Mouse (Mus musculus): Measurements from ENCODE around the gene Abca6. TPM values are rescaled to one million over a fixed set of nuclear protein-coding genes. Genes with fewer than 3 reads are reported as not detected.

Gene Abca6
- polyA plus RNA-seq, 1 experiment = not detected

DNA sequence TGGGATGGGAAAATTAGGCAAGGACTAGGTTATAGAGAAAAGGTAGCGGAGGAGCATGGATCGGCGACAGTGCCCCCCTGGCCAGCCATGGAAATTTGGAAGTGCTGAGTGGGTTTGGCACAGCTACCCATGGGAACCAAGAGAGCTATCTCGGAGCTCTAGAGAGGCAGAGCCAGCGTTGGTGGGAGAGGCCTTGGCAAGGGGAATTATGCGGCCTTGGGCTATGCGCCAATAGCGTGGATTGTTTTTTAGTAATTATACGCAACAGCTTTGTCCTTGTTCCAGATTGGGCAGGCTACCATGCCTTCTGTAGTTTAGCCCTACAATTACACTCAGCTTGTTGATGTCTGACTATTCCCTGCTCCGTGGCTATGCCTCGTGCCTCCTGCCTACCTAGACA lies 15.2 kb upstream of the Abca6 start:
- TF ChIP-seq CTCF (IDR thresholded peaks at IDR 0.05; ENCODE audit: control insufficient read depth, insufficient read depth, insufficient read length) (no peak), MAX (IDR thresholded peaks at IDR 0.05) (no peak), USF1 (IDR thresholded peaks at IDR 0.05; ENCODE audit: low read depth) (no peak), FOSL1 (IDR thresholded peaks at IDR 0.05; ENCODE audit: insufficient read depth, low read length, poor library complexity, severe bottlenecking) (no peak), CEBPB (IDR thresholded peaks at IDR 0.05; ENCODE audit: low read depth) (no peak), MYOG (IDR thresholded peaks at IDR 0.05; ENCODE audit: control insufficient read depth, extremely low read depth, insufficient read length) (no peak), MYOD1 (IDR thresholded peaks at IDR 0.05; ENCODE audit: control insufficient read depth, insufficient read length, low read depth) (no peak)
- no peaks in the 10 kb centered on the region for H3K27me3 ChIP-seq (ENCODE audit: control insufficient read depth, insufficient read depth, insufficient read length)

DNA sequence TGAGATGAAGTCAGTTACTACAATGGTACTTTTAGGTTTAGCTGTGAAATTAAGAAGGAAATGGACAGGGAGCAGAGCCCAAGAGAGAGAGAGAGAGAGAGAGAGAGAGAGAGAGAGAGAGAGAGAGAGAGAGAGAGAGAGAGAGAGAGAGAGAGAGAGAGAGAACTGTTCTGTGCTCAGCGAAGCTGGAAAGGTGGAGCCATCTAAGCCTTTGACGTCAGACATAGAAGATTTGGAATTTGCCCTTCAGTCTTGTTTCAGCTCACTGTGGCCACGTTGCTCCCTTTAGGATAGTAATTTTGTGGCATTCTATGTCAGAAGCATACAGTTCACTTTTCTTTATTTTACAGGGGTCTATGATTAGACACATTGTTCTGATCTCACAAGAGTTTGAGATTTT lies 10.3 kb upstream of the Abca6 start:
- no peaks in the 10 kb centered on the region for H3K79me2 ChIP-seq (ENCODE audit: control insufficient read depth, insufficient read depth)
- H3K79me3 ChIP-seq (ENCODE audit: low read depth) = no peaks in the 10 kb centered on the region
- H3ac ChIP-seq (ENCODE audit: control insufficient read depth, insufficient read length, low read depth) = no peak overlapping the region
- H3K27me3 ChIP-seq (ENCODE audit: control insufficient read depth, insufficient read depth, insufficient read length) = no peaks in the 10 kb centered on the region
- H3K36me3 ChIP-seq (ENCODE audit: control insufficient read depth, insufficient read depth) = no peaks in the 10 kb centered on the region
- TF ChIP-seq MYOD1 (IDR thresholded peaks at IDR 0.05; ENCODE audit: control insufficient read depth, insufficient read length, low read depth) (no peak), USF1 (IDR thresholded peaks at IDR 0.05; ENCODE audit: low read depth) (no peak), FOSL1 (IDR thresholded peaks at IDR 0.05; ENCODE audit: insufficient read depth, low read length, poor library complexity, severe bottlenecking) (no peak), CTCF (IDR thresholded peaks at IDR 0.05; ENCODE audit: control insufficient read depth, insufficient read depth, insufficient read length) (no peak), MYOG (IDR thresholded peaks at IDR 0.05; ENCODE audit: control insufficient read depth, extremely low read depth, insufficient read length) (no peak), MAX (IDR thresholded peaks at IDR 0.05) (no peak), CEBPB (IDR thresholded peaks at IDR 0.05; ENCODE audit: low read depth) (no peak)
- no peak overlapping the region for H3K4me3 ChIP-seq (ENCODE audit: insufficient read depth, poor library complexity, severe bottlenecking)

More for the DNA sequence above, 15.2 kb upstream of the Abca6 start:
- Histone ChIP-seq H3ac (ENCODE audit: control insufficient read depth, insufficient read length, low read depth) (no peak overlapping the region), H3K4me3 (ENCODE audit: insufficient read depth, poor library complexity, severe bottlenecking) (no peak overlapping the region), H3K79me2 (ENCODE audit: control insufficient read depth, insufficient read depth) (no peaks in the 10 kb centered on the region), H3K79me3 (ENCODE audit: low read depth) (no peaks in the 10 kb centered on the region), H3K36me3 (ENCODE audit: control insufficient read depth, insufficient read depth) (no peaks in the 10 kb centered on the region)

DNA sequence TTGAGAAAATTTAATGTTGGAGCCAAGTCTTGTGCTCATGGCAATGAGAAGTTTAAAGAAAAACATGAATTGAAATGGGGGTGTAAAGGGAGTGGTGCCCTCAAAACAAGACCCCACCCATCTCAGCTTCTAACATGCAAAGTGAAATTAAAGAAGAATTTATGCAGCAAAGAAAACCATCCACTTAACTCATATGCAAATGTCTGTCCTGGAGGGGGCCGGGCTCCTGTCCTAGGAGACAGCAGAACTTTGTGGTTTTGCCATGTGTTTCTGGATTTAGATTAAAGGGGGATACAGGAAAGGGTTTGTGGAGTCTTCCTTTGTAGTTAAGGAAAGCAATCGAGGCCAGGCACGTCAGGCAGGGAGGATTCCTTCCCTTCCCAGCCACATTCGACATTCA lies 6.3 kb upstream of the Abca6 start:
- Histone ChIP-seq H3K79me3 (ENCODE audit: low read depth) (no peaks in the 10 kb centered on the region), H3K36me3 (ENCODE audit: control insufficient read depth, insufficient read depth) (no peaks in the 10 kb centered on the region), H3K27me3 (ENCODE audit: control insufficient read depth, insufficient read depth, insufficient read length) (no peaks in the 10 kb centered on the region), H3ac (ENCODE audit: control insufficient read depth, insufficient read length, low read depth) (no peak overlapping the region), H3K79me2 (ENCODE audit: control insufficient read depth, insufficient read depth) (no peaks in the 10 kb centered on the region), H3K4me3 (ENCODE audit: insufficient read depth, poor library complexity, severe bottlenecking) (no peak overlapping the region)
- TF ChIP-seq CTCF (IDR thresholded peaks at IDR 0.05; ENCODE audit: control insufficient read depth, insufficient read depth, insufficient read length) (no peak), MAX (IDR thresholded peaks at IDR 0.05) (no peak), FOSL1 (IDR thresholded peaks at IDR 0.05; ENCODE audit: insufficient read depth, low read length, poor library complexity, severe bottlenecking) (no peak), MYOD1 (IDR thresholded peaks at IDR 0.05; ENCODE audit: control insufficient read depth, insufficient read length, low read depth) (no peak)

DNA sequence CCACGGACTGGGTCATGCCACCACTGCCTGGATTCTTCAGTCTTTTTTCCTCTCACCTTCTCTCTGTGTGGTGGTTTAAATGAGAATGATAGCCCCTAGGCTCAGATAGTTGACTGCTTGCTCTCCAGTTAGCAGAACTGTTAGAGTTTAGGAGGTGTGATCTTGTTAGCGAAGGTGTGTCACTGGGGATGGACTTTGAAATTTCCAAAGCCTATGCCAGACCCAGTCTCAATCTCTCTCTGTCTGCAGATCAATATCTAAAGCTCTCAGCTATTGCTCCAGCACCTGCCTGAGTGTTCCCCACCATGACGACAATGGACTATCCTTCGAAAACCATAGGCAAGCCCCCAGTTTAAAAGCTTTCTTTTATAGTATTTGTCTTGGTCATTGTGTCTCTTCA lies 5.5 kb upstream of the Abca6 start:
- Histone ChIP-seq H3K79me2 (ENCODE audit: control insufficient read depth, insufficient read depth) (no peaks in the 10 kb centered on the region), H3K27me3 (ENCODE audit: control insufficient read depth, insufficient read depth, insufficient read length) (no peaks in the 10 kb centered on the region), H3K4me3 (ENCODE audit: insufficient read depth, poor library complexity, severe bottlenecking) (no peak overlapping the region), H3K36me3 (ENCODE audit: control insufficient read depth, insufficient read depth) (no peaks in the 10 kb centered on the region), H3K79me3 (ENCODE audit: low read depth) (no peaks in the 10 kb centered on the region), H3ac (ENCODE audit: control insufficient read depth, insufficient read length, low read depth) (no peak overlapping the region)
- no peak for TF ChIP-seq CTCF (IDR thresholded peaks at IDR 0.05; ENCODE audit: control insufficient read depth, insufficient read depth, insufficient read length)
- no peak for TF ChIP-seq CEBPB (IDR thresholded peaks at IDR 0.05; ENCODE audit: low read depth)
- no peak for TF ChIP-seq FOSL1 (IDR thresholded peaks at IDR 0.05; ENCODE audit: insufficient read depth, low read length, poor library complexity, severe bottlenecking)
- TF ChIP-seq MYOG (IDR thresholded peaks at IDR 0.05; ENCODE audit: control insufficient read depth, extremely low read depth, insufficient read length) = no peak
- no peak for TF ChIP-seq MAX (IDR thresholded peaks at IDR 0.05)
- no peak for TF ChIP-seq MYOD1 (IDR thresholded peaks at IDR 0.05; ENCODE audit: control insufficient read depth, insufficient read length, low read depth)
- no peak for TF ChIP-seq USF1 (IDR thresholded peaks at IDR 0.05; ENCODE audit: low read depth)

DNA sequence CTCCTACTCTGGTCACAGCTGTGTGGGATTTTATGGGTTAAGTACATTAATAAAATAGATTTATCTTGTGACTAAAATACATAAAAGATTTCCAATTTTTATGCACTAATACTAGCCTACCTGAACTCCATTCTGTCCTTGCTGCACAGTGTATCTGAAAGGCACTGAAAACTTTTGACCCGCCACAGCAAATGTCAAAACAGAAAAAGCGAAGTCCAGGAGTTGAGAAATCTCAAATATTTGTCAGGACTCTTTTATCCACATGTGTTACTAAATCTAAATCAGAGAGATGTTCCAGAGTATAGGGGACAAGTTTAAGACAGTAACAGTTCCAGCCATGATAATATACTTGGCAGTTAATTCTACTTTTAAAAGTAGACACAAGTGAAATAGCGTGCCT lies 680 bp upstream of the Abca6 start:
- H3K79me3 ChIP-seq (ENCODE audit: low read depth) = no peaks in the 10 kb centered on the region
- no peaks in the 10 kb centered on the region for H3K36me3 ChIP-seq (ENCODE audit: control insufficient read depth, insufficient read depth)
- H3K27me3 ChIP-seq (ENCODE audit: control insufficient read depth, insufficient read depth, insufficient read length) = no peaks in the 10 kb centered on the region
- no peaks in the 10 kb centered on the region for H3K79me2 ChIP-seq (ENCODE audit: control insufficient read depth, insufficient read depth)
- no peak overlapping the region for H3K4me3 ChIP-seq (ENCODE audit: insufficient read depth, poor library complexity, severe bottlenecking)
- H3ac ChIP-seq (ENCODE audit: control insufficient read depth, insufficient read length, low read depth) = no peak overlapping the region
- TF ChIP-seq USF1 (IDR thresholded peaks at IDR 0.05; ENCODE audit: low read depth) (no peak), FOSL1 (IDR thresholded peaks at IDR 0.05; ENCODE audit: insufficient read depth, low read length, poor library complexity, severe bottlenecking) (no peak), CTCF (IDR thresholded peaks at IDR 0.05; ENCODE audit: control insufficient read depth, insufficient read depth, insufficient read length) (no peak), MYOG (IDR thresholded peaks at IDR 0.05; ENCODE audit: control insufficient read depth, extremely low read depth, insufficient read length) (no peak), MAX (IDR thresholded peaks at IDR 0.05) (no peak), MYOD1 (IDR thresholded peaks at IDR 0.05; ENCODE audit: control insufficient read depth, insufficient read length, low read depth) (no peak), CEBPB (IDR thresholded peaks at IDR 0.05; ENCODE audit: low read depth) (no peak)

DNA sequence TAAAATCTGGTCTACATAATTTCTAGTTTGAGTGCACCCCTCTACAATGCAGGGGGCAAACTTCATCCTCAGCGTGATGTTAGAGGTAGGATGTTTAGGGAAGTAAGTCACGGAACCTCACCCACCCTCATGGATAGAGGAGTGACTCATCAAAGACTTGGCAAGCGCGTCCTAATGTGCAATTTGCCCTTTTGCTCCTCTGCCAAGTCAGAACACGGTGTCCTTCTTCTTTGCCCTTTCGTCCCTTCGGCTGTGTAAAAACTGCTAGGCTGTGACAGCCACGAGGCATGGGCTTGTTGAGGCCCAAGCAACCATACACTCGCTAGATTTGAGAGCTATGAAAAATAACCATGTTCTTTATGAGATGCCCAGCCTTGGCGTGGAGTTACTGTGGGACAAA lies 6.8 kb downstream of the Abca6 start:
- no peak for TF ChIP-seq MAX (IDR thresholded peaks at IDR 0.05)
- no peak for TF ChIP-seq MYOG (IDR thresholded peaks at IDR 0.05; ENCODE audit: control insufficient read depth, extremely low read depth, insufficient read length)
- TF ChIP-seq CTCF (IDR thresholded peaks at IDR 0.05; ENCODE audit: control insufficient read depth, insufficient read depth, insufficient read length) = no peak
- no peak for TF ChIP-seq USF1 (IDR thresholded peaks at IDR 0.05; ENCODE audit: low read depth)
- no peak for TF ChIP-seq MYOD1 (IDR thresholded peaks at IDR 0.05; ENCODE audit: control insufficient read depth, insufficient read length, low read depth)
- no peak for TF ChIP-seq FOSL1 (IDR thresholded peaks at IDR 0.05; ENCODE audit: insufficient read depth, low read length, poor library complexity, severe bottlenecking)
- TF ChIP-seq CEBPB (IDR thresholded peaks at IDR 0.05; ENCODE audit: low read depth) = no peak
- no peaks in the 10 kb centered on the region for H3K79me2 ChIP-seq (ENCODE audit: control insufficient read depth, insufficient read depth)
- H3ac ChIP-seq (ENCODE audit: control insufficient read depth, insufficient read length, low read depth) = no peak overlapping the region
- no peaks in the 10 kb centered on the region for H3K27me3 ChIP-seq (ENCODE audit: control insufficient read depth, insufficient read depth, insufficient read length)
- H3K79me3 ChIP-seq (ENCODE audit: low read depth) = no peaks in the 10 kb centered on the region
- H3K4me3 ChIP-seq (ENCODE audit: insufficient read depth, poor library complexity, severe bottlenecking) = no peak overlapping the region
- H3K36me3 ChIP-seq (ENCODE audit: control insufficient read depth, insufficient read depth) = no peaks in the 10 kb centered on the region

Data from C2C12 (cell line).